Mouse (Mus musculus) liver, postnatal 0 days (tissue): ENCODE data around the gene Ipo5. TPM values are rescaled to one million over a fixed set of nuclear protein-coding genes. Genes with fewer than 3 reads are reported as not detected.
A peak's percentile ranks its signal among the peaks of the same experiment; 100 is the strongest.

Source experiments
- ATAC-seq: fragments of 200-750 bp; cut with Nextera tagmentation; 2 replicates; pipeline ENCODE4 v1.8.0; 2017; ENCODE audit warnings: mild to moderate bottlenecking, moderate library complexity
- DNase-seq: peaks from one replicate; pipeline ENCODE4 v3.0.0-alpha.2; 2016
- H3K27ac ChIP-seq: fragments of 300-500 bp; sonication (generic); 2 replicates; pipeline ENCODE4 v1.5.1; 2014; ENCODE audit warnings: antibody characterized with exemption, moderate library complexity, mild to moderate bottlenecking, low read depth
- H3K27me3 ChIP-seq: fragments of 300-500 bp; sonication (generic); 2 replicates; pipeline ENCODE4 v1.6.1; 2014; ENCODE audit warnings: low read length, control low read depth, mixed read lengths; ENCODE audit not compliant: insufficient read depth
- H3K36me3 ChIP-seq: fragments of 300-500 bp; sonication (generic); replicated peaks from 2 replicates; pipeline ENCODE4 v1.6.1; 2014; ENCODE audit warnings: mild to moderate bottlenecking, control low read depth, low read length, moderate library complexity, mixed read lengths; ENCODE audit not compliant: insufficient read depth
- H3K4me1 ChIP-seq: fragments of 300-500 bp; sonication (generic); 2 replicates; pipeline ENCODE4 v1.6.1; 2014; ENCODE audit warnings: antibody characterized with exemption, mild to moderate bottlenecking, control low read depth; ENCODE audit not compliant: insufficient read depth
- H3K4me2 ChIP-seq: fragments of 300-500 bp; sonication (generic); 2 replicates; pipeline ENCODE4 v1.6.1; 2014; ENCODE audit warnings: low read depth, mild to moderate bottlenecking, low read length, moderate library complexity, mixed read lengths
- H3K4me3 ChIP-seq: fragments of 300-500 bp; sonication (generic); 2 replicates; pipeline ENCODE4 v1.5.1; 2014; ENCODE audit warnings: low read depth, low read length
- H3K9ac ChIP-seq: fragments of 300-500 bp; sonication (generic); replicated peaks from 2 replicates; pipeline ENCODE4 v1.6.1; 2014; ENCODE audit warnings: mild to moderate bottlenecking, moderate library complexity
- H3K9me3 ChIP-seq: fragments of 300-500 bp; sonication (generic); 2 replicates; pipeline ENCODE4 v1.6.1; 2016; ENCODE audit warnings: mild to moderate bottlenecking, control low read depth, low read length, mixed read lengths
- CTCF ChIP-seq: sonication (generic); IDR thresholded peaks from 2 replicates; pipeline ENCODE4 v1.5.1; 2016; ENCODE audit warnings: antibody characterized with exemption, low read depth
- EP300 ChIP-seq: IDR thresholded peaks from 2 replicates; pipeline ENCODE4 v1.6.1; 2016; ENCODE audit warnings: antibody characterized with exemption, low read depth, mild to moderate bottlenecking
- WGBS: fragments of 180-500 bp; shearing (Covaris S2); extraction: QIAGEN DNeasy Blood & Tissue Kit; methylation state at CpG from one replicate; pipeline ENCODE4 v1.1.7; 2014; ENCODE audit not compliant: insufficient replicate concordance; 5-methylcytosine and 5-hydroxymethylcytosine counted together
- polyA plus RNA-seq: library from polyadenylated mRNA; unstranded; fragments of >200 nt; fragmentation: Nextera tagmentation; extraction: Ambion mirVana; gene quantifications from 2 replicates; pipeline ENCODE4 v1.2.1, GENCODE M21; 2015

Gene Ipo5
- polyA plus RNA-seq, 1 experiment from 2014 or later, result 17.3 TPM

- WGBS, result 88% methylated on average over 4 of the region's 4 CpGs
- DNase-seq (no peak), ATAC-seq (no peak)
- no peak overlapping the region for H3K4me2 ChIP-seq
- H3K27me3 ChIP-seq, result no peaks in the 10 kb centered on the region
- H3K4me3 ChIP-seq, result no peak overlapping the region
- TF ChIP-seq CTCF (no peak), EP300 (no peak)
- H3K9ac ChIP-seq, result no peak overlapping the region
- H3K9me3 ChIP-seq, result no peaks in the 10 kb centered on the region
- H3K27ac ChIP-seq, result no peak overlapping the region
- H3K4me1 ChIP-seq, result no peaks in the 10 kb centered on the region
- H3K36me3 ChIP-seq, result no peaks in the 10 kb centered on the region
Measured at GRCm38 (mm10) chr14:120968723-120969122, 57.7 kb downstream of the Ipo5 start.

DNA sequence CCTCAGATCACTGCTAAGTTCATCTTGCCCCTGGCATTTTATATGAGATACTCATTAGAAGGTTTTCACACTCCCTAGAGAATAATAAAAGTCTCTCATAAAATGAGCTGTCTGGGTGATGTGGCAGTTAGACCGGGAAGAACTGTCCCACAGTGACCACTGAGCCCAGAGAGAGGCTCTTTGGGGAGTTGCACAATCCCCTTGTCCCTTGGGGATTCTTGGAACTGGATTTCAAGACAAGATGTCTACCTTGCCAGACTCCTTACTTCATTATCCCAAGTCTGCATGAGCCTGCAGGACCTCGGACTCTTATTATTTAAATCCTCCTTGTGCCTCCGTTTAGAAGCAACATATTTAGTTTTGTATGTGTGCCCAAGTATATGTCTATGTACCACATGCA, 58.6 kb downstream of the Ipo5 start:
- no peak overlapping the region for H3K4me3 ChIP-seq
- no peak overlapping the region for H3K9ac ChIP-seq
- H3K27ac ChIP-seq, result no peak overlapping the region
- ATAC-seq (no peak), DNase-seq (no peak)
- H3K4me2 ChIP-seq, result no peak overlapping the region
- H3K4me1 ChIP-seq, result no peaks in the 10 kb centered on the region
- WGBS, result 72% methylated on average over 3 of the region's 3 CpGs
- no peak for TF ChIP-seq CTCF
- TF ChIP-seq EP300, result no peak
- H3K27me3 ChIP-seq, result no peaks in the 10 kb centered on the region
- no peaks in the 10 kb centered on the region for H3K36me3 ChIP-seq
- H3K9me3 ChIP-seq, result no peaks in the 10 kb centered on the region

- H3K4me1 ChIP-seq, result no peaks in the 10 kb centered on the region
- peak; percentile 31 for DNase-seq
- no peak overlapping the region for H3K9ac ChIP-seq
Measured at GRCm38 (mm10) chr14:120970637-120971036, 59.6 kb downstream of the Ipo5 start.

GRCm38 (mm10) chr14:120971313-120971712, 60.3 kb downstream of the Ipo5 start:
- Histone ChIP-seq H3K9me3 (no peaks in the 10 kb centered on the region), H3K4me1 (no peaks in the 10 kb centered on the region), H3K4me3 (no peak overlapping the region), H3K27ac (no peak overlapping the region), H3K9ac (no peak overlapping the region), H3K36me3 (no peaks in the 10 kb centered on the region), H3K27me3 (no peaks in the 10 kb centered on the region), H3K4me2 (no peak overlapping the region)
- DNase-seq (no peak), ATAC-seq (no peak)
- 55% methylated on average over 6 of the region's 6 CpGs for WGBS
- TF ChIP-seq EP300, result no peak
- TF ChIP-seq CTCF, result peak; percentile 38

More at GRCm38 (mm10) chr14:120970637-120971036, 59.6 kb downstream of the Ipo5 start:
- Histone ChIP-seq H3K4me2 (no peak overlapping the region), H3K4me3 (no peak overlapping the region), H3K27me3 (no peaks in the 10 kb centered on the region), H3K9me3 (no peaks in the 10 kb centered on the region), H3K27ac (no peak overlapping the region), H3K36me3 (no peaks in the 10 kb centered on the region)
- ATAC-seq, result no peak
- peak; percentile 61 for TF ChIP-seq CTCF
- no peak for TF ChIP-seq EP300
- whole genome bisulfite sequencing, result 73% methylated on average over 8 of the region's 8 CpGs

DNA sequence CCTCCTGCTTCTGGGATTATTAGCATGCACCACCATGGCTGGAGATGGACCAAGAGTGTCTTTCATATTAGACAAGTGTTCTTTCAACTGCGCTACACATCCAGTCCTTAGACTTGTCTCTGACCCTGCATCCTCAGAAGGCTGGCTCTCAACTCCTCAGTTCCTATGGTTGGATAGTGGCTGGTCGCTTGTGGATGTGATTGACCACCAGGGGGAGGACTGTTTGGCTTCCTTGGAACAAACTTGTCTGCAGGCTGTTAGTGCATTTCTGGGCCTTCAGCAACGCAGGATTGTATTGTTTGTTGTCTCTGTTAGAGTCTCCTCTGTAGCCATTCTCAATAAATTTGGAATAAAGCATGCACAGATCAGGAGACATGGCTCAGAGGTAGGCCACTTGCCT, 68.5 kb downstream of the Ipo5 start:
- no peaks in the 10 kb centered on the region for H3K4me1 ChIP-seq
- no peak for DNase-seq
- H3K27me3 ChIP-seq, result no peaks in the 10 kb centered on the region
- 39% methylated on average over 3 of the region's 3 CpGs for WGBS
- no peaks in the 10 kb centered on the region for H3K36me3 ChIP-seq
- TF ChIP-seq EP300 (no peak), CTCF (peak; percentile 60)
- H3K4me3 ChIP-seq, result no peak overlapping the region
- H3K4me2 ChIP-seq, result no peak overlapping the region
- H3K27ac ChIP-seq, result no peak overlapping the region
- ATAC-seq, result no peak
- H3K9me3 ChIP-seq, result no peaks in the 10 kb centered on the region
- H3K9ac ChIP-seq, result no peak overlapping the region

GRCm38 (mm10) chr14:120989126-120989525, 78.1 kb downstream of the Ipo5 start:
- no peaks in the 10 kb centered on the region for H3K36me3 ChIP-seq
- ATAC-seq, result no peak

More at GRCm38 (mm10) chr14:120989126-120989525, 78.1 kb downstream of the Ipo5 start:
- Histone ChIP-seq H3K9me3 (no peaks in the 10 kb centered on the region; the same call in 1 of the 2 replicates), H3K4me3 (no peak overlapping the region), H3K4me1 (no peaks in the 10 kb centered on the region), H3K27me3 (no peaks in the 10 kb centered on the region), H3K27ac (no peak overlapping the region), H3K9ac (no peak overlapping the region), H3K4me2 (no peak overlapping the region)
- DNase-seq, result no peak
- TF ChIP-seq CTCF, result no peak
- no peak for TF ChIP-seq EP300
- 68% methylated on average over 6 of the region's 6 CpGs for WGBS

Other genes with a start within 250 kb of the Ipo5 start
- gene Farp1, start 124.0 kb downstream of the Ipo5 start, polyA plus RNA-seq, result 2.0 and 2.3 TPM in 2 replicates